Mouse (Mus musculus) activated CD4-positive, CD25-positive, alpha-beta regulatory T cell, adult 9 weeks (primary cell): ENCODE results near the gene Tmem256. TPM values are rescaled to one million over a fixed set of nuclear protein-coding genes. Genes with fewer than 3 reads are reported as not detected.

Experiments used
- polyA plus RNA-seq: library from polyadenylated mRNA; unstranded; fragments of 100-300 nt; shearing (Covaris generic); gene quantifications from one replicate; pipeline ENCODE4 v1.2.1, GENCODE M21; 2017

Gene Tmem256
- 125 TPM for polyA plus RNA-seq

GRCm38 (mm10) chr11:69837952-69838713, at the start of gene Tmem256:
Gene Tmem256, plus strand, starts transcription at chr11:69838514.

GRCm38 (mm10) chr11:69795168-69795982, 42.9 kb upstream of the Tmem256 start, which contains the start of gene Chrnb1:
Gene Chrnb1, minus strand, starts transcription at chr11:69795943.

DNA sequence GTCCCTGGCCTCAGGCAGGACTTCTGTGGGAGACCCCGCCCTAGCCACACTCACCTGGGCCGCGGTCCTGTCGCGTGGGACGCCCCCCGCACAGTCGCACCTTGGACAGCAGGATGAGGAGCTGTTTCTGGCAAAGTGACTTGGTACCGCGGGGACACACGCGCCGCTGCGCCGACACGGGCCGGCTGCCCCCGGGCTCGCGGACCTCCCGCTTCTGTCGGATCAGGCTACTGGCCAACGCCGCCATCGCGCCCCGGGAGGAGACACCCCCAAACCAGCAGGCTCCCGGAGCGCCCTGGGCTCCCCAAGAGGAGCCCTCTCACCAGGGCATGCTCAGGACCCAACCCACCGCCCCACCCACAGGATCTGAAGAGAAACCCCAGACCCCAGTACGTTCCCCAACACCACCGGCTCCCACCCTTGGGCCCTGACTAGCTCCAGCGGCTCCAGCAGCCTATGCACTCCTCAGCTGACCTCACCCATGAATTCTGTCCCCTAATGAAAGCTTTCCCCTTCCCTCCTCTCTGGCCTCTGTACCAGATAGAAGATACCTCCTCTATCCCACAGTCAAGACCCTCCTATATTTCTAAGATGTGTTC, 36.8 kb upstream of the Tmem256 start, which contains the start of gene Fgf11:
Gene Fgf11, minus strand, starts transcription at position 479 of the 599 bp plus-strand sequence.

GRCm38 (mm10) chr11:69804972-69805909, 33.1 kb upstream of the Tmem256 start, which contains the start of gene Tmem102:
Gene Tmem102, minus strand, starts transcription at chr11:69805624.

DNA sequence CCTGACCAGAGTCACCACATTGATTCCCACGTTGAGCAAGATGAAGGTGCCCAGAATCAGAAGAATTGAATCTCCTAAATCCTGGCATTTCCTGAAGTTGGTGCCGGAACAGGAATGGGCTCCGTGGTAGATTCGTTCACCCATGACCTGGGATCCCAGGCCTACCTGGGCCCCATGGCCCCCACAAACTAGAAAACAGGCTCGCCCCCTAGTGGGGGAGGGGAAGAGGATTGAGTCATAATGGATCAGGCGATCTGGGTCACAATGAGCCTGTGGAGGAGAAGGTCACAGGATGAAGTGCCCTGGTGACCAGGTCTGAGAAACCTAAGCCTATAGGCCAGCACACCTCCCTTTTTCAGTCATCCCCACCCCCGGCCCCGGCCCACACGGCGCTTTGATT, 23.2 kb upstream of the Tmem256 start, which contains the start of gene Gm39566:
Gene Gm39566, minus strand, starts transcription at position 144 of the 400 bp plus-strand sequence.

GRCm38 (mm10) chr11:69818365-69818764, 19.9 kb upstream of the Tmem256 start, which contains the start of gene Spem2:
Gene Spem2, minus strand, starts transcription at chr11:69818465.

GRCm38 (mm10) chr11:69822080-69822479, 16.2 kb upstream of the Tmem256 start, which contains the start of gene Spem1:
Gene Spem1, minus strand, starts transcription at chr11:69822180.

GRCm38 (mm10) chr11:69837604-69837951, 736 bp upstream of the Tmem256 start, which contains the start of gene Nlgn2:
Gene Nlgn2, minus strand, starts transcription at chr11:69837784.

DNA sequence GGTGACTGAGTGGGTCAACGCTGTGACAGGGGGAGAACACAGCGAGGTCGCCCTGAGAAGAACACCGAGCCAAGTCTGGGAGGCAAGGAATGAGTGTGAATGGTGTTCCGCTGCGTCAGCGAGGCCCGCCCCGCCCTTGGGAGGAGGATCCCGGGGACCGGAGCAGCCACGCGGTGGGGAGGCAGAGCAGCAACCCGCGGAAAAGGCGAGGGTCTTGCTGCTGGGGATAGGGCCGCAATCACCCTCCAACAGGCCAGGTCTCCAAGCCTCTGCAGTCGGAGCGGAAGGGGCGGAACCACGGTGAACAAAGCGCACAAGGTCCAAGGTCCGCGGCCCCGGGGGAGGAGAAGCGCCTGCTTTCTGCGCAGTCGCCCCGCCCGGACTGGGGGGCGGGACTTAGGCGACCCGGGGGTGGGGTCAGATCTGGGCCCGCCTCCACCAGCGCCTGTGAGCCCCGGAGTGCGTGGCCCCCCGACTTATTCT, 7.9 kb downstream of the Tmem256 start, which contains the start of gene Plscr3:
Gene Plscr3, plus strand, starts transcription at position 179 of the 483 bp plus-strand sequence.

DNA sequence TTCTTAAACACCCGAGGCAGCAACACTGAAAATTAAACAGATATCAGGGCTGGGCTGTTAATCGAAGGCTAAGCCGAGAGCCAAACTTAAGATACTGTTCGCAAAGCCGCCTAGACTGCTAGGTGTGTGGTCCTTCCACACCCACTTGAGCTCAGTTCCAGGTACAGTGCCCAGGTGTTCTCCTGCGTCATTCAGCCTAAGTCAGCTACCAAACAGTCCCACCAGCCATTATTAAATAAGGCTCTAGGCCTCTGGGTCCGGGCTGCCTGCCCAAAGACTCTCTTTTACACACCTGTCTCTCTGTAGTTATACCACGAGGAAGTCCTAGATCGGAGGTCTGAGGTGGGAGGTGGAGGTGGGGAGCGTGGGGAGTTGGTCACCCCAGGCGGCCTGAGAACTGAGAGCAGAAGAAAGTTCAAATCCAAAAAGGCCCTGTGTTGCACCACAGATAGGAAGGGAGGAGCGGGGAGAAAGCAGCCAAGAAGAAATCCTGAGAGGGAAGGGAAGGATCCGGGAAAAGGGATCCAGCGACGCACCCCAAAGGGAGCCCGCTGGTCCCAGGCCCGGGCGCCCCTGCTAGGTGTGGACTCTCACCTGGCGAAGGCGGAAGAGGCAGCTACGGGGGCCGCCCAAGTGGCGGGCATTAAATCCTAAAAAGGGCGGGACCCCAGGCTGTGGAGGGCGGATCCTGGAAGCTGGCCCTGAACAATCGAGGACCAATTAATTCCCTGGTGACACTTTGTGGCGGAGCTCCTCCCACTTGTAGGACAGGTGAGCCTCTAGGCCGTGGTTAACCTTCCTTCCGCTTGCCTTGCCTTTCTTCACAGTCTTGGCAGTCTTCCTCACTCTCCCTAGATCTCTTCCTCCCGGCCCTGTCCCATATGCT, 20.0 kb downstream of the Tmem256 start, which contains the start of gene Tnk1:
Gene Tnk1, minus strand, starts transcription at position 618 of the 886 bp plus-strand sequence.

DNA sequence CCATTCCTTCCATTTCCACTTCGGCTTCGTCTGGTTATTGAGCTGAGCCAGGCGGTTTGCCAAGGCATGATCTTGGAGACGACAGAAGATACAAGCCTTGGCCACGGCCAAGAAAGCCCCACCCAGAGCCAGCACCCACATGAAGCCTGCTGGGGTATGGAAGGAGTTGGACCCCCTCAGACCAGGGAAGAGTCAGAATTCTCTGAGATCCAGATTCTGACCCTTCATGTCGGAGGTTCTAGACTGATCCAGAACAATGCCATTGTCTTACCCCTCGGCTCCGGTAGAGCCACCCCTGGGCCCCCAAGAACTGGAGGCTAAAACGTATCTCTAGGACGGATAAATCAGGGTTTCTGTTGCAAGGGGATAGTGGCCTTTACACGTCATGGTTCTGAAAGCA, 39.6 kb downstream of the Tmem256 start, which contains the start of gene Tmem95:
Gene Tmem95, minus strand, starts transcription at position 141 of the 400 bp plus-strand sequence.

GRCm38 (mm10) chr11:69880853-69881603, 42.7 kb downstream of the Tmem256 start, which contains the start of gene Kctd11:
Gene Kctd11, minus strand, starts transcription at chr11:69881406.

Other genes with a start within 250 kb of the Tmem256 start
- not detected for gene Atp1b2, start 232.6 kb upstream of the Tmem256 start, polyA plus RNA-seq
- gene Shbg, start 220.6 kb upstream of the Tmem256 start, polyA plus RNA-seq = not detected
- not detected for gene Sat2, start 216.5 kb upstream of the Tmem256 start, polyA plus RNA-seq
- 8.7 TPM for gene Fxr2, start 205.5 kb upstream of the Tmem256 start, polyA plus RNA-seq
- not detected for gene Sox15, start 183.2 kb upstream of the Tmem256 start, polyA plus RNA-seq
- gene Mpdu1, start 175.9 kb upstream of the Tmem256 start, polyA plus RNA-seq = 54.7 TPM
- 10.0 TPM for gene Cd68, start 172.4 kb upstream of the Tmem256 start, polyA plus RNA-seq
- 587 TPM for gene Eif4a1, start 166.1 kb upstream of the Tmem256 start, polyA plus RNA-seq
- 41.0 TPM for gene Senp3, start 156.4 kb upstream of the Tmem256 start, polyA plus RNA-seq
- gene Tnfsf13, start 152.7 kb upstream of the Tmem256 start, polyA plus RNA-seq = not detected
- not detected for gene Tnfsf12, start 142.7 kb upstream of the Tmem256 start, polyA plus RNA-seq
- not detected for gene Tnfsfm13, start 142.4 kb upstream of the Tmem256 start, polyA plus RNA-seq
- 59.9 TPM for gene Polr2a, start 79.9 kb upstream of the Tmem256 start, polyA plus RNA-seq
- gene Slc35g3, start 76.5 kb upstream of the Tmem256 start, polyA plus RNA-seq = not detected
- 4.5 TPM for gene Zbtb4, start 72.6 kb upstream of the Tmem256 start, polyA plus RNA-seq
- gene Chrnb1, start 42.6 kb upstream of the Tmem256 start, polyA plus RNA-seq = 4.8 TPM
- not detected for gene Fgf11, start 36.7 kb upstream of the Tmem256 start, polyA plus RNA-seq
- not detected for gene Tmem102, start 32.9 kb upstream of the Tmem256 start, polyA plus RNA-seq
- gene Gm39566, start 23.2 kb upstream of the Tmem256 start, polyA plus RNA-seq = not detected
- not detected for gene Spem2, start 20.0 kb upstream of the Tmem256 start, polyA plus RNA-seq
- not detected for gene Spem1, start 16.3 kb upstream of the Tmem256 start, polyA plus RNA-seq
- 0.56 TPM for gene Nlgn2, start 730 bp upstream of the Tmem256 start, polyA plus RNA-seq
- 23.8 TPM for gene Plscr3, start 7.9 kb downstream of the Tmem256 start, polyA plus RNA-seq
- gene Tnk1, start 20.2 kb downstream of the Tmem256 start, polyA plus RNA-seq = not detected
- gene Tmem95, start 39.5 kb downstream of the Tmem256 start, polyA plus RNA-seq = not detected
- 2.1 TPM for gene Kctd11, start 42.9 kb downstream of the Tmem256 start, polyA plus RNA-seq
- 613 TPM for gene Acap1, start 57.0 kb downstream of the Tmem256 start, polyA plus RNA-seq
- gene 2810408A11Rik, start 62.5 kb downstream of the Tmem256 start, polyA plus RNA-seq = 2.8 TPM
- gene Neurl4, start 62.6 kb downstream of the Tmem256 start, polyA plus RNA-seq = 3.6 TPM
- 135 TPM for gene Gps2, start 75.4 kb downstream of the Tmem256 start, polyA plus RNA-seq
- 1,138 TPM for gene Eif5a, start 83.4 kb downstream of the Tmem256 start, polyA plus RNA-seq
- not detected for gene Ybx2, start 97.3 kb downstream of the Tmem256 start, polyA plus RNA-seq
- 0.31 TPM for gene Slc2a4, start 109.7 kb downstream of the Tmem256 start, polyA plus RNA-seq
- gene Cldn7, start 126.3 kb downstream of the Tmem256 start, polyA plus RNA-seq = not detected
- 30.2 TPM for gene Ctdnep1, start 142.6 kb downstream of the Tmem256 start, polyA plus RNA-seq
- gene Elp5, start 144.0 kb downstream of the Tmem256 start, polyA plus RNA-seq = 70.4 TPM
- gene Gabarap, start 152.6 kb downstream of the Tmem256 start, polyA plus RNA-seq = 493 TPM
- 114 TPM for gene Phf23, start 157.3 kb downstream of the Tmem256 start, polyA plus RNA-seq
- 19.7 TPM for gene Dvl2, start 162.1 kb downstream of the Tmem256 start, polyA plus RNA-seq
- 120 TPM for gene Acadvl, start 176.9 kb downstream of the Tmem256 start, polyA plus RNA-seq
- 9.4 TPM for gene Dlg4, start 178.4 kb downstream of the Tmem256 start, polyA plus RNA-seq
- gene Asgr1, start 215.6 kb downstream of the Tmem256 start, polyA plus RNA-seq = not detected